Mouse (Mus musculus): ENCODE measurements at regions not wholly inside any gene's neighbourhood (a gene's known extent, or its start where the extent isn't known, plus 50 kb on each side); places are given as distances from the start of the nearest gene placed in this dataset.

GRCm38 (mm10) chr12:12716691-12717090 is 225.0 kb downstream of the Mycn start:
- TF ChIP-seq GATA1 (IDR thresholded peaks at IDR 0.05; ENCODE audit: low read length) (no peak), TAL1 (IDR thresholded peaks at IDR 0.05; ENCODE audit: low read length) (no peak)
